Mouse (Mus musculus): ENCODE results near the gene 4921524J17Rik. TPM values are rescaled to one million over a fixed set of nuclear protein-coding genes. Genes with fewer than 3 reads are reported as not detected.
A peak's percentile ranks its signal among the peaks of the same experiment; 100 is the strongest.

4921524J17Rik gene
- total RNA-seq, 2 experiments from 2014 or later, result 15.3 to 21.4 TPM

- no peak for DNase-seq
Observed at GRCm38 (mm10) chr8:85441564-85441963, 8.9 kb upstream of the 4921524J17Rik start.

- peak; percentile 48 for DNase-seq
Observed at GRCm38 (mm10) chr8:85435736-85436135, 3.1 kb upstream of the 4921524J17Rik start.

GRCm38 (mm10) chr8:85434817-85435216, 2.2 kb upstream of the 4921524J17Rik start:
- no peak for DNase-seq

GRCm38 (mm10) chr8:85433017-85433393, 372 bp upstream of the 4921524J17Rik start:
- DNase-seq, result no peak

GRCm38 (mm10) chr8:85431281-85432167, 1.1 kb downstream of the 4921524J17Rik start:
- no peak for DNase-seq

- DNase-seq, result peak; percentile 72
Observed at GRCm38 (mm10) chr8:85430801-85431200, 1.8 kb downstream of the 4921524J17Rik start.

- DNase-seq, result no peak
Observed at GRCm38 (mm10) chr8:85429219-85429618, 3.4 kb downstream of the 4921524J17Rik start.

- no peak for DNase-seq
Observed at GRCm38 (mm10) chr8:85427026-85427425, 5.6 kb downstream of the 4921524J17Rik start.

- no peak for DNase-seq
Observed at GRCm38 (mm10) chr8:85421329-85421728, 11.3 kb downstream of the 4921524J17Rik start.

GRCm38 (mm10) chr8:85408526-85408925, 24.1 kb downstream of the 4921524J17Rik start:
- no peak for DNase-seq

- peak; percentile 26 for DNase-seq
Observed at GRCm38 (mm10) chr8:85408053-85408505, 24.6 kb downstream of the 4921524J17Rik start.

- DNase-seq, result no peak
Observed at GRCm38 (mm10) chr8:85405961-85406360, 26.7 kb downstream of the 4921524J17Rik start.

- no peak for DNase-seq
Observed at GRCm38 (mm10) chr8:85405418-85405817, 27.2 kb downstream of the 4921524J17Rik start.

- DNase-seq, result no peak
Observed at GRCm38 (mm10) chr8:85398548-85398947, 34.1 kb downstream of the 4921524J17Rik start.

GRCm38 (mm10) chr8:85397508-85397907, 35.1 kb downstream of the 4921524J17Rik start:
- DNase-seq, result peak; percentile 70

GRCm38 (mm10) chr8:85396432-85397079, 36.1 kb downstream of the 4921524J17Rik start:
- DNase-seq, result no peak

- DNase-seq, result no peak
Observed at GRCm38 (mm10) chr8:85395681-85396431, 36.8 kb downstream of the 4921524J17Rik start.

- DNase-seq, result no peak
Observed at GRCm38 (mm10) chr8:85395017-85395416, 37.6 kb downstream of the 4921524J17Rik start.

GRCm38 (mm10) chr8:85393199-85393598, 39.4 kb downstream of the 4921524J17Rik start:
- no peak for DNase-seq

GRCm38 (mm10) chr8:85391438-85391837, 41.2 kb downstream of the 4921524J17Rik start:
- no peak for DNase-seq

GRCm38 (mm10) chr8:85386205-85386604, 46.4 kb downstream of the 4921524J17Rik start, which contains the start of gene Mylk3:
TSS of gene Mylk3 (minus strand) at chr8:85386345.
- no peak for DNase-seq

GRCm38 (mm10) chr8:85381926-85382325, 50.7 kb downstream of the 4921524J17Rik start:
- DNase-seq, result no peak

Measured in adrenal gland, postnatal 10 days (tissue).